Mouse (Mus musculus) midbrain, embryonic 14.5 days (tissue): ENCODE data around the gene Gm3115. TPM values are rescaled to one million over a fixed set of nuclear protein-coding genes. Genes with fewer than 3 reads are reported as not detected.
A peak's percentile ranks its signal among the peaks of the same experiment; 100 is the strongest.
"Not testable (repeated sequence)": the region's sequence is repeated elsewhere in the genome, so short reads cannot be mapped to it uniquely, and the experiment has no call there.

Experiments used
- ATAC-seq: fragments of 200-750 bp; cut with Nextera tagmentation; 2 replicates; pipeline ENCODE4 v1.8.0; 2017; ENCODE audit warnings: moderate number of reproducible peaks, moderate library complexity; ENCODE audit not compliant: low FRiP score, low TSS enrichment
- DNase-seq: peaks from one replicate; pipeline ENCODE4 v3.0.0-alpha.2; 2015
- H3K27ac ChIP-seq: fragments of 300-500 bp; sonication (generic); replicated peaks from 2 replicates; pipeline ENCODE4 v1.5.1; 2014; ENCODE audit warnings: mild to moderate bottlenecking, low read depth, low read length, moderate library complexity
- H3K27me3 ChIP-seq: fragments of 300-500 bp; sonication (generic); 2 replicates; pipeline ENCODE4 v1.6.1; 2014; ENCODE audit warnings: low read length, control low read depth, mixed read lengths; ENCODE audit not compliant: control insufficient read depth, insufficient read depth
- H3K36me3 ChIP-seq: fragments of 300-500 bp; sonication (generic); 2 replicates; pipeline ENCODE4 v1.6.1; 2014; ENCODE audit warnings: low read length, control low read depth; ENCODE audit not compliant: control insufficient read depth, insufficient read depth
- H3K4me1 ChIP-seq: fragments of 300-500 bp; sonication (generic); 2 replicates; pipeline ENCODE4 v1.6.1; 2014; ENCODE audit warnings: mild to moderate bottlenecking, antibody characterized with exemption, low read length, control low read depth; ENCODE audit not compliant: control insufficient read depth, insufficient read depth
- H3K4me2 ChIP-seq: fragments of 300-500 bp; sonication (generic); 2 replicates; pipeline ENCODE4 v1.6.1; 2014; ENCODE audit warnings: mild to moderate bottlenecking, low read length, moderate library complexity
- H3K4me3 ChIP-seq: fragments of 300-500 bp; sonication (generic); replicated peaks from 2 replicates; pipeline ENCODE4 v1.5.1; 2014; ENCODE audit warnings: low read depth, low read length
- H3K9ac ChIP-seq: fragments of 300-500 bp; sonication (generic); replicated peaks from 2 replicates; pipeline ENCODE4 v1.6.1; 2014; ENCODE audit warnings: mild to moderate bottlenecking, low read length, moderate library complexity
- H3K9me3 ChIP-seq: fragments of 300-500 bp; sonication (generic); 2 replicates; pipeline ENCODE4 v1.6.1; 2016; ENCODE audit warnings: low read length, control low read depth, mixed read lengths; ENCODE audit not compliant: control insufficient read depth
- WGBS: fragments of 180-500 bp; shearing (Covaris S2); extraction: QIAGEN DNeasy Blood & Tissue Kit; methylation state at CpG from one replicate; pipeline ENCODE4 v1.1.7; 2014; 5-methylcytosine and 5-hydroxymethylcytosine counted together
- polyA plus RNA-seq: library from polyadenylated mRNA; unstranded; fragments of >200 nt; fragmentation: Nextera tagmentation; extraction: Ambion mirVana; gene quantifications from 2 replicates; pipeline ENCODE4 v1.2.1, GENCODE M21; 2014

The Gm3115 gene
- polyA plus RNA-seq: not detected in 2 replicates

DNA sequence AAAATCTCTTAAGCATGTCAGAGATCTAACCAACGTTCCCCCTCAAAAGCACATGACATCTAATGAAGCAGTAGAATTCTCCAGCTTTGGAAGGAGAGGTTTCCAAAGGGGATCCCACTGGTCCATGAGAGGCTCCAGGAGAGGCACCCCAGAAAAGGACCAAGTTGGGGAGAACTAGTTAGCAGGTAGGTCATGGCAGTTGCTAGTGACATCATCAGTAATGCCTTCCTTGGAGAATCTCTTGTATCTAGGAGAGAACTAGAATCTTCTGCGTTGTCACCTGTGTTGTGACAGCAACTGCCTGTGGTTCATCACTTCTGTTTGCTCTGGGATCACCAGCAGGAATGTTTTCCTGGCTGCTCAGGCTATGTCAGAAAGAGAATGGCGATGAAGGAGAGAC lies at the start of gene Gm3115:
Gene Gm3115, plus strand, starts transcription at position 301 of the 400 bp plus-strand sequence.
- ATAC-seq, H3K36me3 ChIP-seq, H3K4me3 ChIP-seq, H3K9ac ChIP-seq, H3K4me1 ChIP-seq, H3K9me3 ChIP-seq, H3K27ac ChIP-seq, DNase-seq, H3K27me3 ChIP-seq, H3K4me2 ChIP-seq: not testable (repeated sequence)
- 70% methylated on average over 2 of the region's 3 CpGs for WGBS

DNA sequence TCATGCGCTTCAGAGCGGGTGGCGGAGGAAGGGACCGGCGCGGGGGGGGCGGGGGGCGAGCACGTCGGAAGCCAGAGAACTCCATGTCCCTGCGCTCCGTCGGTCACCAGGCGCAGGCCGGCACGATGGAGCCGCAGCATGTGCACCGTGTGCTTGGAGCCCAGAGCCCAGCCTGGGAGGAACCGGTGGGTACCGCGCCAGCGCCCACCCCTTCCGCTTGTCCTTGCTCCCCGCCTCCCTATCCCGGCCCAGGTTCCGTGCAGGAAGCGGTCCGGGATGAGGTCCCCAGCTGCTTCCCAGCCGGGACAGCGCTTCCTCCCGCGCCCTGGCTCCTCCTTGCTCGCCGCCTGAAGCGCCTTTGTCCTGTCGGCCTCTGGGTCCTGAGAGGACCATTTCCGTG lies 26.5 kb downstream of the Gm3115 start, which contains the start of gene Gm8108:
Gene Gm8108, plus strand, starts transcription at position 101 of the 400 bp plus-strand sequence.
- not testable (repeated sequence) for H3K27me3 ChIP-seq, H3K27ac ChIP-seq, H3K4me1 ChIP-seq, H3K36me3 ChIP-seq, ATAC-seq, H3K9me3 ChIP-seq
- 2% methylated on average over 30 of the region's 37 CpGs for WGBS
- H3K4me3 ChIP-seq: peak within 1 kb of the TSS; percentile 36
- DNase-seq: peak; percentile 29
- H3K9ac ChIP-seq: peak within 1 kb of the TSS; percentile 42; the same call in 1 of the 2 replicates
- H3K4me2 ChIP-seq: peak within 1 kb of the TSS; percentile 51

DNA sequence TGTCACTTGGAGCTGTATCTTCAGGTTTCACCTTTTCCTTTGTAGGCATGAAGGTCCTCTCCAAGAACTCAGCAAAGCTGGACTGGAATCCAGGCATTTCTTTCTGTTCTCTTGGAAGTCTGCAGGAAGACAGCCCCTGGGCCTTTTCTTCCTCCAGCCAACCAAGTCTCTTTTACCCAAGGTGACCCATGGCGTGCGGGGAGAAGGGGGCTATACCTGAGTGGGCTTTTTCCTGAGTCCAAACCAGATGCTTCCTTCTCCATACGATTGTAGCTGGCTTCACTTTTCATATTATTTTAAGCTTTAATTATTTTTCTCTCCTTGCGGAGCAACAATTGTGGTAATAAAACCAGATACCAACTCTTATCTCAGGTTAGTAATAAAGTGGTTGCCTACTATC lies 57.7 kb downstream of the Gm3115 start:
- H3K36me3 ChIP-seq, H3K9me3 ChIP-seq, H3K9ac ChIP-seq, DNase-seq, H3K27me3 ChIP-seq, H3K4me3 ChIP-seq, H3K4me1 ChIP-seq, ATAC-seq, H3K27ac ChIP-seq, H3K4me2 ChIP-seq: not testable (repeated sequence)
- 88% methylated on average over 4 of the region's 4 CpGs for WGBS

Other genes starting within 250 kb of the Gm3115 start
- not detected in 2 replicates for gene Gm3033, start 237.9 kb upstream of the Gm3115 start, polyA plus RNA-seq
- 0.14 TPM in 1 of 2 replicates, not detected in the other for gene Gm2916, start 199.9 kb upstream of the Gm3115 start, polyA plus RNA-seq
- not detected in 2 replicates for gene Gm3029, start 152.4 kb upstream of the Gm3115 start, polyA plus RNA-seq
- gene Gm3095, start 120.6 kb upstream of the Gm3115 start, polyA plus RNA-seq: 1.6 and 1.7 TPM in 2 replicates
- not detected in 2 replicates for gene Gm3099, start 85.7 kb upstream of the Gm3115 start, polyA plus RNA-seq
- 4.2 and 4.4 TPM in 2 replicates for gene Gm5796, start 60.2 kb upstream of the Gm3115 start, polyA plus RNA-seq
- gene Gm8108, start 26.4 kb downstream of the Gm3115 start, polyA plus RNA-seq: 2.8 and 6.8 TPM in 2 replicates
- not detected in 2 replicates for gene Gm3127, start 80.9 kb downstream of the Gm3115 start, polyA plus RNA-seq
- gene Gm2974, start 98.5 kb downstream of the Gm3115 start, polyA plus RNA-seq: 9.2 and 11.9 TPM in 2 replicates
- not detected in 2 replicates for gene Gm3138, start 165.5 kb downstream of the Gm3115 start, polyA plus RNA-seq
- gene Gm3149, start 233.2 kb downstream of the Gm3115 start, polyA plus RNA-seq: not detected in 2 replicates